Mouse (Mus musculus) kidney, adult 2 months (tissue): Measurements from ENCODE around the gene Vwa2.

Experiments used
- CTCF ChIP-seq: fragments of 200-500 bp; conservative IDR thresholded peaks from 2 replicates; pipeline ENCODE4 v1.5.1; 2011; ENCODE audit warnings: low read depth, mild to moderate bottlenecking, control low read depth, low read length, moderate library complexity, mixed read lengths; ENCODE audit not compliant: insufficient read depth, insufficient read length
- POLR2A ChIP-seq: fragments of 200-500 bp; IDR thresholded peaks from one replicate; pipeline ENCODE4 v1.6.1; 2011; ENCODE audit warnings: low read depth, low read length, control low read depth

GRCm38 (mm10) chr19:56913761-56914160, 39.7 kb downstream of the Vwa2 start:
- TF ChIP-seq CTCF, result no peak
- TF ChIP-seq POLR2A, result no peak
